Mouse (Mus musculus) MEL (cell line): Measurements from ENCODE around the gene Arsj. TPM values are rescaled to one million over a fixed set of nuclear protein-coding genes. Genes with fewer than 3 reads are reported as not detected.

Source experiments
- DNase-seq: peaks from one replicate; pipeline ENCODE4 v3.0.0; 2011; ENCODE audit warnings: low read depth, low spot score
- H3K27ac ChIP-seq: 2 replicates; pipeline ENCODE4 v1.5.1; 2012; ENCODE audit warnings: low read depth, mild to moderate bottlenecking, control low read depth, low read length, moderate library complexity; ENCODE audit not compliant: control insufficient read depth
- H3K27me3 ChIP-seq, 2 experiments: fragments of 150-350 bp in 1 of 2; sonication (generic) in 1 of 2; 2 replicates each; pipeline ENCODE4 v1.6.1; 2012; ENCODE audit warnings: low read length in 2 of 2, mild to moderate bottlenecking in 2 of 2, improper control_type of control experiment in 1 of 2, moderate library complexity in 1 of 2; ENCODE audit not compliant: insufficient read depth in 2 of 2, control insufficient read depth in 1 of 2
- H3K36me3 ChIP-seq, 2 experiments: 2 replicates each; pipeline ENCODE4 v1.6.1; 2012 to 2014; ENCODE audit warnings: low read length in 2 of 2, improper control_type of control experiment in 1 of 2, inconsistent platforms in 1 of 2, mild to moderate bottlenecking in 1 of 2; ENCODE audit not compliant: insufficient read depth in 2 of 2, control insufficient read depth in 1 of 2
- H3K4me1 ChIP-seq, 2 experiments: fragments of 150-350 bp in 1 of 2; sonication (generic) in 1 of 2; 2 replicates each; pipeline ENCODE4 v1.6.1; 2012; ENCODE audit warnings: low read length in 2 of 2, improper control_type of control experiment in 1 of 2, mild to moderate bottlenecking in 1 of 2; ENCODE audit not compliant: insufficient read depth in 2 of 2, control insufficient read depth in 1 of 2
- H3K4me3 ChIP-seq, 2 experiments: fragments of 150-350 bp in 1 of 2; sonication (generic) in 1 of 2; 2 replicates each; pipeline ENCODE4 v1.5.1; 2012; ENCODE audit warnings: low read depth in 2 of 2, low read length in 2 of 2, mild to moderate bottlenecking in 2 of 2, moderate library complexity in 2 of 2, control low read depth in 1 of 2, improper control_type of control experiment in 1 of 2; ENCODE audit not compliant: control insufficient read depth in 1 of 2, insufficient read depth in 1 of 2
- H3K79me2 ChIP-seq: 2 replicates; pipeline ENCODE4 v1.6.1; 2012; ENCODE audit warnings: mild to moderate bottlenecking, low read length, moderate library complexity; ENCODE audit not compliant: control insufficient read depth, poor library complexity, insufficient read depth
- H3K9ac ChIP-seq: 2 replicates; pipeline ENCODE4 v1.6.1; 2012; ENCODE audit warnings: low read depth, mild to moderate bottlenecking, control low read depth, low read length, moderate library complexity; ENCODE audit not compliant: control insufficient read depth, poor library complexity, severe bottlenecking
- H3K9me3 ChIP-seq: fragments of 150-350 bp; sonication (generic); replicated peaks from 2 replicates; pipeline ENCODE4 v1.6.1; 2012; ENCODE audit warnings: mild to moderate bottlenecking, low read length, improper control_type of control experiment, moderate library complexity; ENCODE audit not compliant: insufficient read depth
- CHD1 ChIP-seq: IDR thresholded peaks from 2 replicates; pipeline ENCODE4 v1.6.1; 2012; ENCODE audit warnings: low read depth, mild to moderate bottlenecking, inconsistent platforms, low read length, improper control_type of control experiment
- CHD2 ChIP-seq: IDR thresholded peaks from 2 replicates; pipeline ENCODE4 v1.6.1; 2011; ENCODE audit warnings: low read length, improper control_type of control experiment
- E2F4 ChIP-seq: IDR thresholded peaks from 2 replicates; pipeline ENCODE4 v1.6.1; 2011; ENCODE audit warnings: low read depth, low read length, improper control_type of control experiment, borderline replicate concordance
- ELF1 ChIP-seq: IDR thresholded peaks from 2 replicates; pipeline ENCODE4 v1.6.1; 2014; ENCODE audit warnings: low read depth, mild to moderate bottlenecking, inconsistent platforms, low read length, improper control_type of control experiment, moderate library complexity
- EP300 ChIP-seq, 2 experiments: IDR thresholded peaks; 2 replicates each; pipeline ENCODE4 v1.6.1; 2011; ENCODE audit warnings: improper control_type of control experiment in 2 of 2, low read length in 2 of 2, low read depth in 1 of 2, mild to moderate bottlenecking in 1 of 2
- GABPA ChIP-seq: IDR thresholded peaks from 2 replicates; pipeline ENCODE4 v1.6.1; 2012; ENCODE audit warnings: low read depth, mild to moderate bottlenecking, inconsistent platforms, low read length, improper control_type of control experiment, moderate library complexity
- HCFC1 ChIP-seq: IDR thresholded peaks from 2 replicates; pipeline ENCODE4 v1.6.1; 2012; ENCODE audit warnings: low read depth, mild to moderate bottlenecking, inconsistent platforms, low read length, improper control_type of control experiment, moderate library complexity
- KAT2A ChIP-seq: conservative IDR thresholded peaks from 2 replicates; pipeline ENCODE4 v1.6.1; 2012; ENCODE audit warnings: low read depth, low read length, improper control_type of control experiment, inconsistent platforms
- MAFK ChIP-seq: IDR thresholded peaks from 2 replicates; pipeline ENCODE4 v1.6.1; 2011; ENCODE audit warnings: low read depth, mild to moderate bottlenecking, low read length, improper control_type of control experiment, borderline replicate concordance
- MAX ChIP-seq: IDR thresholded peaks from 2 replicates; pipeline ENCODE4 v1.6.1; 2011; ENCODE audit warnings: low read length, improper control_type of control experiment
- MAZ ChIP-seq: IDR thresholded peaks from 2 replicates; pipeline ENCODE4 v1.6.1; 2012; ENCODE audit warnings: low read depth, mild to moderate bottlenecking, inconsistent platforms, low read length, improper control_type of control experiment
- MXI1 ChIP-seq: IDR thresholded peaks from 2 replicates; pipeline ENCODE4 v1.6.1; 2011; ENCODE audit warnings: mild to moderate bottlenecking, low read depth, low read length, improper control_type of control experiment
- MYB ChIP-seq: IDR thresholded peaks from 2 replicates; pipeline ENCODE4 v1.6.1; 2011; ENCODE audit warnings: mild to moderate bottlenecking, low read depth, low read length, improper control_type of control experiment
- NELFE ChIP-seq: IDR thresholded peaks from 2 replicates; pipeline ENCODE4 v1.6.1; 2011; ENCODE audit warnings: low read depth, low read length, improper control_type of control experiment
- NRF1 ChIP-seq: IDR thresholded peaks from 2 replicates; pipeline ENCODE4 v1.6.1; 2014; ENCODE audit warnings: low read depth, mild to moderate bottlenecking, inconsistent platforms, low read length, improper control_type of control experiment, moderate library complexity; ENCODE audit not compliant: poor library complexity, insufficient read depth, severe bottlenecking
- POLR2A ChIP-seq, 2 experiments: IDR thresholded peaks; 2 replicates each; pipeline ENCODE4 v1.6.1; 2011 to 2012; ENCODE audit warnings: low read length in 2 of 2, mild to moderate bottlenecking in 2 of 2, control low read depth in 1 of 2, improper control_type of control experiment in 1 of 2, low read depth in 1 of 2, moderate library complexity in 1 of 2; ENCODE audit not compliant: control insufficient read depth in 1 of 2, insufficient read depth in 1 of 2, poor library complexity in 1 of 2
- POLR2AphosphoS5 ChIP-seq: IDR thresholded peaks from 2 replicates; pipeline ENCODE4 v1.6.1; 2012; ENCODE audit warnings: low read depth, borderline replicate concordance, mild to moderate bottlenecking, inconsistent platforms, low read length, moderate library complexity, mixed read lengths
- RAD21 ChIP-seq: IDR thresholded peaks from 2 replicates; pipeline ENCODE4 v1.6.1; 2011; ENCODE audit warnings: mild to moderate bottlenecking, low read depth, low read length, improper control_type of control experiment
- UBTF ChIP-seq: IDR thresholded peaks from 2 replicates; pipeline ENCODE4 v1.6.1; 2012; ENCODE audit warnings: low read depth, mild to moderate bottlenecking, inconsistent platforms, low read length, improper control_type of control experiment, moderate library complexity, borderline replicate concordance; ENCODE audit not compliant: insufficient read depth
- USF1 ChIP-seq: IDR thresholded peaks from 2 replicates; pipeline ENCODE4 v1.6.1; 2014; ENCODE audit warnings: low read depth, mild to moderate bottlenecking, inconsistent platforms, low read length, improper control_type of control experiment, moderate library complexity
- ZC3H11A ChIP-seq: IDR thresholded peaks from 2 replicates; pipeline ENCODE4 v1.6.1; 2012; ENCODE audit warnings: low read depth, mild to moderate bottlenecking, inconsistent platforms, low read length, improper control_type of control experiment
- ZKSCAN1 ChIP-seq: IDR thresholded peaks from 2 replicates; pipeline ENCODE4 v1.6.1; 2012; ENCODE audit warnings: low read depth, mild to moderate bottlenecking, inconsistent platforms, low read length, improper control_type of control experiment, moderate library complexity
- polyA plus RNA-seq, 2 experiments: library from polyadenylated mRNA; stranded (reverse) in 1 of 2; unstranded in 1 of 2; fragments of >175 nt in 1 of 2; fragments of >200 nt in 1 of 2; gene quantifications; 2 replicates each; pipeline versions ENCODE4 v1.2.1 to v1.2.4; 2012; ENCODE audit warnings: low replicate concordance in 2 of 2, low read depth in 1 of 2; ENCODE audit not compliant: insufficient read length in 2 of 2, insufficient read depth in 1 of 2, missing spikeins in 1 of 2
- total RNA-seq: library from RNA; depleted of rRNA; stranded (reverse); fragments of 300-350 nt; gene quantifications from 2 replicates; pipeline ENCODE4 v1.2.3, GENCODE M21; 2012

Gene Arsj
- total and polyA plus RNA-seq, 3 experiments, result not detected

- Histone ChIP-seq H3K27me3 (no peaks in the 10 kb centered on the region), H3K4me3 (no peak overlapping the region), H3K4me1 (no peaks in the 10 kb centered on the region), H3K36me3 (no peaks in the 10 kb centered on the region), H3K27ac (no peak overlapping the region), H3K9ac (no peak overlapping the region), H3K79me2 (no peaks in the 10 kb centered on the region)
- no peak for DNase-seq
- TF ChIP-seq UBTF (no peak), CHD1 (no peak), USF1 (no peak), ZC3H11A (no peak), MXI1 (no peak), E2F4 (no peak), CHD2 (no peak), MAFK (no peak), GABPA (no peak), MAZ (no peak), NELFE (no peak), RAD21 (no peak), POLR2A (IDR thresholded peaks at IDR 0.05; ENCODE audit: control insufficient read depth in 1 of 2, insufficient read depth in 1 of 2, low read depth in 1 of 2, low read length in 2 of 2, poor library complexity in 1 of 2) (no peak), POLR2AphosphoS5 (no peak), NRF1 (no peak)
- TF ChIP-seq, all 39 proteins: peak for 0
- no peaks in the 10 kb centered on the region for H3K9me3 ChIP-seq
Observed at GRCm38 (mm10) chr3:126359760-126360159, 3.7 kb upstream of the Arsj start.

- Histone ChIP-seq H3K9me3 (no peaks in the 10 kb centered on the region), H3K9ac (no peak overlapping the region), H3K27ac (no peak overlapping the region), H3K36me3 (no peaks in the 10 kb centered on the region), H3K4me3 (no peak overlapping the region), H3K27me3 (no peaks in the 10 kb centered on the region), H3K4me1 (no peaks in the 10 kb centered on the region), H3K79me2 (no peaks in the 10 kb centered on the region)
- no peak for DNase-seq
- no peak for TF ChIP-seq ZC3H11A
- no peak for TF ChIP-seq KAT2A
- TF ChIP-seq MAX, result no peak
- TF ChIP-seq MYB, result no peak
- no peak for TF ChIP-seq ZKSCAN1
- no peak for TF ChIP-seq USF1
- no peak for TF ChIP-seq POLR2AphosphoS5
- no peak for TF ChIP-seq MAFK
- TF ChIP-seq ELF1, result no peak
- no peak for TF ChIP-seq EP300 (IDR thresholded peaks at IDR 0.05; ENCODE audit: low read depth in 1 of 2, low read length in 2 of 2)
- TF ChIP-seq HCFC1, result no peak
Observed at GRCm38 (mm10) chr3:126362392-126362791, 1.1 kb upstream of the Arsj start.
